Mouse (Mus musculus) cerebellum, adult 2 months (tissue): ENCODE data around the gene Hip1. TPM values are rescaled to one million over a fixed set of nuclear protein-coding genes. Genes with fewer than 3 reads are reported as not detected.

Source experiments
- DNase-seq, 2 experiments: peaks; one replicate each; pipeline ENCODE4 v3.0.0; 2021
- H3K27ac ChIP-seq: fragments of 200-500 bp; 2 replicates; pipeline ENCODE4 v1.5.1; 2012; ENCODE audit warnings: low read length, control low read depth, inconsistent platforms; ENCODE audit not compliant: insufficient read depth
- H3K27me3 ChIP-seq: fragments of 200-500 bp; 2 replicates; pipeline ENCODE4 v1.6.1; 2012; ENCODE audit warnings: inconsistent platforms, mild to moderate bottlenecking, low read length, moderate library complexity; ENCODE audit not compliant: control insufficient read depth, insufficient read depth
- H3K4me1 ChIP-seq: fragments of 200-500 bp; 2 replicates; pipeline ENCODE4 v1.6.1; 2011; ENCODE audit warnings: low read length; ENCODE audit not compliant: control insufficient read depth, insufficient read depth
- H3K4me3 ChIP-seq: fragments of 200-500 bp; replicated peaks from 2 replicates; pipeline ENCODE3; 2011; ENCODE audit warnings: mild to moderate bottlenecking, low read depth, low read length, control low read depth; ENCODE audit not compliant: insufficient read depth
- CTCF ChIP-seq: fragments of 200-500 bp; IDR thresholded peaks from 2 replicates; pipeline ENCODE4 v1.5.1; 2011; ENCODE audit warnings: low read depth, mild to moderate bottlenecking, control low read depth, low read length, moderate library complexity, borderline replicate concordance; ENCODE audit not compliant: insufficient read depth
- POLR2A ChIP-seq: fragments of 200-500 bp; IDR thresholded peaks from 2 replicates; pipeline ENCODE4 v1.6.1; 2011; ENCODE audit warnings: low read length, control low read depth, borderline replicate concordance; ENCODE audit not compliant: insufficient read depth
- WGBS: fragments of 180-500 bp; shearing (Covaris S2); methylation state at CpG from one replicate; pipeline ENCODE4 v1.1.7; 2018; 5-methylcytosine and 5-hydroxymethylcytosine counted together
- polyA plus RNA-seq: library from polyadenylated mRNA; depleted of rRNA; stranded (reverse); fragments of >200 nt; gene quantifications from 2 replicates; pipeline ENCODE4 v1.2.3, GENCODE M21; 2012

The Hip1 gene
- polyA plus RNA-seq, 1 experiment, result 32.3 TPM

DNA sequence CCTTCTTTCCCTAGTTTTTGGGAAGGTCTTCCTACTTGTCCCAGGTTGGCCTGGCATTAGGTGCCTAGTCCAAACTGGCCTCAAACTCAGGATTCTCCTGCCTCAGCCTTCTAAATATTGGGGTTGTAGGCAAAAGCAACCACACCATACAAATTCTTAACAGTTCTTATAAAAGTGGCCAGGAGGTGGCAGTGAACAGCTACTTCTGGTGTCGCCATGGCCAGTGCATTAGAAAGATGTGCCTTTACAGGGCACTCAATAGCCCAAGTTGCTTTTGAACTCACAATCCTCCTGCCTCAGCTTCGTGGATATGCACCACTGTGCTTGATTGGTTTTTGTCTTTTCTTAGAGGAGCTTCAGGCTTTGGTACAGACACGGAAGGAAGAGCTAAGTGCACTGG, 6.0 kb upstream of the Hip1 start:
- 21% methylated on average over 3 of the region's 3 CpGs for WGBS
- Histone ChIP-seq H3K4me3 (no peak overlapping the region), H3K27ac (no peak overlapping the region), H3K27me3 (no peaks in the 10 kb centered on the region), H3K4me1 (no peaks in the 10 kb centered on the region)
- DNase-seq, result no peak
- peak; percentile 40; the same call in 1 of the 2 replicates for TF ChIP-seq CTCF
- TF ChIP-seq POLR2A, result no peak

DNA sequence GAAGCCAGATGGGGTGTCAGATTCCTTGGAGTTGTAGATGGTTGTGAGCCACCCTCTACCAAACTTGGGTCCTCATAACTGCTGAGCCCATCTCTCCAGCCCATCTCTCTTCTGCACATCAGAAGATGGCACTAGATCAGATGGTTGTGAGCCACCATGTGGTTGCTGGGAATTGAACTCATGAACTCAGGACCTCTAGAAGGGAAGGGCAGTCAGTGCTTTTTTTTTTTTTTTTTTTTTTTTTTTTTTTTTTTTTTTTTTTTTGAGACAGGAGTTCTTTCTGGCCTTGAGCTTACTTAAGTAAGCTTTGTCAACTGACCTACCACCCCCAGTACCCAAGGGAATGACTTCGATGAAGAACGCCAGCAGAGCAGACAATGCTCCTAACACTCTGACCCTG, 3.1 kb upstream of the Hip1 start:
- Histone ChIP-seq H3K4me1 (no peaks in the 10 kb centered on the region), H3K27me3 (no peaks in the 10 kb centered on the region), H3K27ac (no peak overlapping the region), H3K4me3 (no peak overlapping the region)
- 92% methylated on average over 2 of the region's 2 CpGs for WGBS
- no peak for TF ChIP-seq CTCF
- no peak for TF ChIP-seq POLR2A
- DNase-seq, result no peak

DNA sequence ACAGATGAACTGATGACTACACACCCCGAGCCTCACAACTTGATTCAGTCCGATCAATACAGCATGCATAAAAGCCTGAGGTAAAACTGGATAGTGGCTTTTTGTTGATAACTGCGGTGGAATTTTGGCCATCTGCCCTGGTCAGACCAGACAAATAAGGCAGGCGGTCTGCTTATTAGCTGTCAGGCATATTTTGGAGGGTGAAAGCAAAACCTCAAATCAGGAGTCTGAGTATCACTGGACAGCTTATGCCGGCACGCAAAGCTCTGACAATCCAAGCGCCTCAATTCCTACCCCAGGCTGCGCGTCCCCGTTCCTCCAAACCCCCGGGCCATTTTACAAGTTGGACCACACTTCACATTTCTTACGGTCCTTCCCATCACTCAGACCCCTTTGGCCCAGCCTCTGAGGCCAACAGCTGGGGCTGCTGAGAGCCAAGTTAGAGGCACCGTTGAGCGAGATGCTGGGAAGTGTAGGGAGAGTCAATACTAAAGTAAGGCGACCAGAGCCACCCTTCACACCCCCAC, 825 bp downstream of the Hip1 start:
- DNase-seq, result peak; percentile 39 to 49
- Histone ChIP-seq H3K4me1 (no peaks in the 10 kb centered on the region), H3K27me3 (no peaks in the 10 kb centered on the region), H3K27ac (peak overlapping the region; percentile 12; the same call in 1 of the 2 replicates), H3K4me3 (peak overlapping the region; percentile 82)
- TF ChIP-seq POLR2A (no peak), CTCF (no peak)
- 1% methylated on average over 15 of the region's 15 CpGs for WGBS

DNA sequence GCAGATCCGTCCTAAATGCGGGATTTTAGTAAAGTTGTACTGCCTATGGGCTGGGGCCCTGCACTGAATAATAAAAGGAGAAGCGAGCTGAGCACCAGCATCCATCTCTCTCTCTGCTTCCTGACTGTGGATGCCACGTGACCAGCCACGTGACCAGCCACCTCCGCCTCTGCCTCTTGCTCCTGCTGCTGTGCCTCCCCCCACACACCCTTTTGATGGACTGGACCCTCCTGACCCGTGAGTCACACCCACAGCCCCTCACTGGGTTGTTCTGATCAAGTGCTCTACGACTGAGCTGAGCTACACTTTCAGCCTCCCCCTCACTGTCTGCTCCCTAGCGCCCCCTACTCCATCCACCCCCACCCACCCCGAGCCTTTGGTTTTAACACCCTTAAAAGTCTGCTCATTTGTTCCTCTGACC, 7.1 kb downstream of the Hip1 start:
- no peak overlapping the region for H3K27ac ChIP-seq
- TF ChIP-seq CTCF (no peak), POLR2A (no peak)
- H3K4me3 ChIP-seq, result no peak overlapping the region
- H3K27me3 ChIP-seq, result no peaks in the 10 kb centered on the region
- 0 out of 2 replicates have a peak, but pooled peaks cover 7% of the 10 kb centered on the region for H3K4me1 ChIP-seq
- DNase-seq, result no peak
- 86% methylated on average over 10 of the region's 10 CpGs for WGBS

DNA sequence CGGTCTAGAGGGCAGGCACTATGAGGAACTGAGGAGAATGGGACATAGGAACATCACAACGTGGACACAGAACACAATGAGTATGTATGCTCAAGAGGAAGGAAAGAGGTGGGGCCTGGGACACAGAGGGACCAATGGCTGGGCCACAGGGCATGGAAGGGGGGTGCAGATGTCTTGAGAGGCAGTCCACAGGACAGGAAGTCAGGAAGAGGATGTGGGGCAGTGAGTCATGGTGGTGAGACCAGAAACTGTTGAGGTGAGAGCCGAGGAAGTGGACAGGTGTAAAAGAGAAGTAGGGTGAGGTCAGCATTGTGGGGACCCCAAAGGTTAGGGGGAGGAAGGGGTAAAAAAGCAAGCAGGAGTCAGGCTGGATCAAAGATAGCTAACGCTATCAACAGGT, 7.6 kb downstream of the Hip1 start:
- Histone ChIP-seq H3K27ac (no peak overlapping the region), H3K4me3 (no peak overlapping the region), H3K27me3 (no peaks in the 10 kb centered on the region), H3K4me1 (peaks cover 9% of the 10 kb centered on the region)
- WGBS, result 87% methylated on average over 4 of the region's 4 CpGs
- no peak for DNase-seq
- no peak for TF ChIP-seq CTCF
- TF ChIP-seq POLR2A, result no peak

DNA sequence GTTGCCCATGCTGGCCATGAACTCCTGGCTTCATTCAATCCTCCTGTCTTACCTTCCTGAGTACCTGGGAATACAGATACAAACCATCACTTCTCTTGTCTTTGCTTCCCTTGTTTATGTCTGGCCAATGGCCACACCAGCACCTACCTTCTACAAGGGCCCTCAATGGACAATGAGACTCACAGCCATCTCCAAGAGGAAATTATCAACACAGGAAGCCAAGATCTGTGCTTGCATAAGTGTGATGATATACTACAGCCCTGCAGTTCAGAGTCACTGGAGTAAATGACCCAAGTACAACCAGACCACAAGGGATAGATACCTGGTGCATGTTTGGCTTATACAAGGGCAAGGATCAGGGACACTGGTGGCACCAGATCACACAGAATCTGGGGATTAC, 9.1 kb downstream of the Hip1 start:
- H3K4me1 ChIP-seq, result peaks cover 21% of the 10 kb centered on the region
- H3K4me3 ChIP-seq, result no peak overlapping the region
- H3K27ac ChIP-seq, result no peak overlapping the region
- TF ChIP-seq POLR2A (no peak), CTCF (no peak)
- DNase-seq, result no peak
- no peaks in the 10 kb centered on the region for H3K27me3 ChIP-seq

DNA sequence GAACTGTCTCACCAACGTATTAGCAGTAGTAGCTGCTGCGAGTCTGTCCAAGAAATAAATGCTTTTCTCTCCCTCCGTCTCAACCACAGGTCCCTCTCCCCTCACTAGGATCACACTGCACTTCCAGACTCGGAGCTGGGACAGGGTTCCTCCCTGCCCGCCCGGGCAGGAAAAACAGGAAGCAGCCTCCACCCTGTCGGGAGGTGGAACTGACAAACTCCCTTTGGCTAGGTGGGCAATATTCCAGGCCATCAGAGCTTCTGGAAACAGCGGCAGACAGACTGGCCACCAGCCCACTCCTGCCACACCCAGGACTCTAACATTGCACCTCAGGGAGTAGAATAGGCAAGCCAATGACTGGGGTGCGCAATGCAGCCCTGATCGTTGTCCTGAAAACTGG, 11.5 kb downstream of the Hip1 start:
- TF ChIP-seq CTCF (no peak), POLR2A (no peak)
- peak; percentile 22 to 40 for DNase-seq
- Histone ChIP-seq H3K27me3 (no peaks in the 10 kb centered on the region), H3K4me1 (peaks cover 25% of the 10 kb centered on the region), H3K27ac (no peak overlapping the region), H3K4me3 (no peak overlapping the region)
- WGBS, result 28% methylated on average over 10 of the region's 10 CpGs

DNA sequence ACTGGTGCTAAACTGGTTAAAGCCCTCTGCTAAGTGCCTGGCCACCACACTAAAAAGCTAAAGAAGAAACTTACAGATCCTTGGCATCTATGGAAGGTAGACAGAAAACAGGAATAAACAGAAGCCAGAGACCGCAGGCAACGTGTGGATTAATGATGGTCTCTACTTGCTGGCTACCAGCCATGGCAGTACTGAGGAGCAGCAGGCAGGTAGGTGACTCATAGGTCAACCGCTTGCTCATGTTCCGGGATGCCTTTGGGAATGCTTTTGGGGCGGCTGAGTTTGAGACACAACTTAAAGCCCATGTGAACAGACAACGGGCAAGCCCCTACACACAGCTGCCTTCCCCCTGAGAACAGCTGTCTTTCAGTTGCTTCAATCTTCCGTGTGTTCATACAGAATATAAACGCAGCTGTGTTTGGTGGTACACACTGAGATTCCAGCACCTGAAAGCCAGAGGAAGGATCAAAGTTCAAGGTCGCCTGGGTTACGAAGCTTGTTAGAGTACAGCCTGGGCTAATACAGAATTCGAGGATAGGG, 13.5 kb downstream of the Hip1 start:
- Histone ChIP-seq H3K4me1 (peaks cover 25% of the 10 kb centered on the region), H3K27ac (0 out of 2 replicates have a peak overlapping the region, but pooled peaks have one; percentile 10), H3K4me3 (no peak overlapping the region), H3K27me3 (no peaks in the 10 kb centered on the region)
- peak; percentile 66 to 84 for DNase-seq
- no peak for TF ChIP-seq POLR2A
- no peak for TF ChIP-seq CTCF
- WGBS, result 48% methylated on average over 11 of the region's 11 CpGs

DNA sequence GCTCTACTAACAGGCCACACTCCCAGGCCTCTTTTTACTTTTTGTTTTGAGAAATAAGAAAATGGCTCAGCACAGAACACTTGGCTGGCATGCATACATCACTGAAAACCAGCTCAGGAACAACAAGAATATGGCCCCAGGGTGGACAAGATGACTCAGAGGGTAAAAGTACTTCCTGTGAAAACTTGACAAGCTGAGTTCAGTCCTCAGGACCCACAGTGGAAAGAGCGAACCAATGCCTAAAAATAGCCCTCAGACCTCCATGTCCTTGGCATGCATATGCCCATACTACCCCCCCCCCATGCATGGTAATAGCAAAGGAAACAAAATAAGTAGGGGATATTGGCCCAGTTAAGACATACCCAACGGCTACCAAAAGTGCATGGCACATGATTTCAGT, 15.0 kb downstream of the Hip1 start:
- H3K27me3 ChIP-seq, result no peaks in the 10 kb centered on the region
- H3K27ac ChIP-seq, result no peak overlapping the region
- 23% methylated on average over 2 of the region's 2 CpGs for WGBS
- TF ChIP-seq CTCF (no peak), POLR2A (no peak)
- peaks cover 32% of the 10 kb centered on the region for H3K4me1 ChIP-seq
- no peak for DNase-seq
- no peak overlapping the region for H3K4me3 ChIP-seq
